Mouse (Mus musculus): ENCODE data around the gene Foxc2. TPM values are rescaled to one million over a fixed set of nuclear protein-coding genes. Genes with fewer than 3 reads are reported as not detected.
A peak's percentile ranks its signal among the peaks of the same experiment; 100 is the strongest.

Foxc2 gene
- polyA plus RNA-seq, 1 experiment from 2014 or later = 0.80 TPM

GRCm38 (mm10) chr8:121124547-121125239 lies 8.7 kb downstream of the Foxc2 start:
- no peak; the same call in 1 of the 2 replicates for ATAC-seq
- Histone ChIP-seq H3K4me3 (replicated peaks) (peak overlapping the region; percentile 41; the same call in 1 of the 2 replicates), H3K9me3 (no peaks in the 10 kb centered on the region), H3K36me3 (no peaks in the 10 kb centered on the region), H3K27me3 (replicated peaks) (peaks cover 97% of the 10 kb centered on the region), H3K27ac (no peak overlapping the region), H3K9ac (no peak overlapping the region), H3K4me2 (replicated peaks) (peak overlapping the region; percentile 93), H3K4me1 (replicated peaks) (peaks cover 27% of the 10 kb centered on the region)
- WGBS = 8% methylated on average over 17 of the region's 17 CpGs

GRCm38 (mm10) chr8:121125311-121125876 lies 9.4 kb downstream of the Foxc2 start:
- Histone ChIP-seq H3K4me2 (replicated peaks) (peak overlapping the region; percentile 93), H3K27me3 (replicated peaks) (peaks cover 97% of the 10 kb centered on the region), H3K9ac (peak overlapping the region; percentile 40; the same call in 1 of the 2 replicates), H3K4me3 (replicated peaks) (peak overlapping the region; percentile 41), H3K9me3 (no peaks in the 10 kb centered on the region), H3K36me3 (no peaks in the 10 kb centered on the region), H3K4me1 (replicated peaks) (peaks cover 27% of the 10 kb centered on the region), H3K27ac (0 out of 2 replicates have a peak overlapping the region, but pooled peaks have one; percentile 27)
- under 1% methylated on average over 36 of the region's 36 CpGs for WGBS
- ATAC-seq = peak; percentile 80

GRCm38 (mm10) chr8:121126191-121126590 lies 10.2 kb downstream of the Foxc2 start:
- peak overlapping the region; percentile 93 for H3K4me2 ChIP-seq (replicated peaks)
- H3K27ac ChIP-seq = 0 out of 2 replicates have a peak overlapping the region, but pooled peaks have one; percentile 27
- no peaks in the 10 kb centered on the region for H3K36me3 ChIP-seq
- H3K9ac ChIP-seq = peak overlapping the region; percentile 20; the same call in 1 of the 2 replicates
- H3K4me1 ChIP-seq (replicated peaks) = peaks cover 27% of the 10 kb centered on the region
- H3K4me3 ChIP-seq (replicated peaks) = peak overlapping the region; percentile 41; the same call in 1 of the 2 replicates
- ATAC-seq = no peak
- peaks cover 94% of the 10 kb centered on the region for H3K27me3 ChIP-seq (replicated peaks)
- H3K9me3 ChIP-seq = no peaks in the 10 kb centered on the region
- WGBS = 9% methylated on average over 6 of the region's 6 CpGs

GRCm38 (mm10) chr8:121126694-121127093 lies 10.7 kb downstream of the Foxc2 start:
- H3K9ac ChIP-seq = no peak overlapping the region; the same call in 1 of the 2 replicates
- 0 out of 2 replicates have a peak overlapping the region, but pooled peaks have one; percentile 41 for H3K4me3 ChIP-seq (replicated peaks)
- H3K4me1 ChIP-seq (replicated peaks) = peaks cover 27% of the 10 kb centered on the region
- 6% methylated on average over 6 of the region's 6 CpGs for WGBS
- ATAC-seq = peak; percentile 30; the same call in 1 of the 2 replicates
- no peaks in the 10 kb centered on the region for H3K9me3 ChIP-seq
- H3K36me3 ChIP-seq = no peaks in the 10 kb centered on the region
- peaks cover 89% of the 10 kb centered on the region for H3K27me3 ChIP-seq (replicated peaks)
- H3K27ac ChIP-seq = peak overlapping the region; percentile 4; the same call in 1 of the 2 replicates
- peak overlapping the region; percentile 93; the same call in 1 of the 2 replicates for H3K4me2 ChIP-seq (replicated peaks)

- no peak overlapping the region; the same call in 1 of the 2 replicates for H3K4me3 ChIP-seq (replicated peaks)
- H3K27ac ChIP-seq = peak overlapping the region; percentile 4; the same call in 1 of the 2 replicates
- ATAC-seq = peak; percentile 29
Observed at GRCm38 (mm10) chr8:121127291-121127701, 11.3 kb downstream of the Foxc2 start.

GRCm38 (mm10) chr8:121127756-121128375 lies 11.9 kb downstream of the Foxc2 start, which contains the start of gene Foxl1:
TSS of gene Foxl1 (plus strand) at chr8:121127940.
- 2% methylated on average over 43 of the region's 43 CpGs for WGBS
- peaks cover 81% of the 10 kb centered on the region for H3K27me3 ChIP-seq (replicated peaks)
- peak within 1 kb of the TSS; percentile 83 for H3K27ac ChIP-seq
- no peaks in the 10 kb centered on the region for H3K9me3 ChIP-seq
- peak within 1 kb of the TSS; percentile 43 for H3K4me3 ChIP-seq (replicated peaks)
- peaks cover 27% of the 10 kb centered on the region for H3K4me1 ChIP-seq (replicated peaks)
- ATAC-seq = peak; percentile 24
- H3K4me2 ChIP-seq (replicated peaks) = peak within 1 kb of the TSS; percentile 62
- H3K36me3 ChIP-seq = no peaks in the 10 kb centered on the region
- H3K9ac ChIP-seq = peak within 1 kb of the TSS; percentile 46

More at GRCm38 (mm10) chr8:121127291-121127701, 11.3 kb downstream of the Foxc2 start:
- WGBS = 7% methylated on average over 11 of the region's 11 CpGs
- peaks cover 27% of the 10 kb centered on the region for H3K4me1 ChIP-seq (replicated peaks)
- H3K36me3 ChIP-seq = no peaks in the 10 kb centered on the region
- H3K4me2 ChIP-seq (replicated peaks) = no peak overlapping the region
- no peak overlapping the region for H3K9ac ChIP-seq
- peaks cover 86% of the 10 kb centered on the region for H3K27me3 ChIP-seq (replicated peaks)
- no peaks in the 10 kb centered on the region for H3K9me3 ChIP-seq

GRCm38 (mm10) chr8:121128531-121129264 lies 12.7 kb downstream of the Foxc2 start:
- Histone ChIP-seq H3K4me3 (replicated peaks) (peak overlapping the region; percentile 43), H3K9ac (peak overlapping the region; percentile 46), H3K36me3 (no peaks in the 10 kb centered on the region), H3K4me2 (replicated peaks) (peak overlapping the region; percentile 62), H3K27me3 (replicated peaks) (peaks cover 72% of the 10 kb centered on the region), H3K27ac (peak overlapping the region; percentile 83), H3K4me1 (replicated peaks) (peaks cover 27% of the 10 kb centered on the region), H3K9me3 (no peaks in the 10 kb centered on the region)
- 4% methylated on average over 55 of the region's 55 CpGs for WGBS
- ATAC-seq = no peak

- H3K4me2 ChIP-seq (replicated peaks) = peak overlapping the region; percentile 62
- H3K36me3 ChIP-seq = no peaks in the 10 kb centered on the region
- ATAC-seq = no peak
- peak overlapping the region; percentile 43 for H3K4me3 ChIP-seq (replicated peaks)
- WGBS = 21% methylated on average over 16 of the region's 16 CpGs
- H3K9me3 ChIP-seq = no peaks in the 10 kb centered on the region
- H3K27ac ChIP-seq = peak overlapping the region; percentile 83; the same call in 1 of the 2 replicates
- peaks cover 27% of the 10 kb centered on the region for H3K4me1 ChIP-seq (replicated peaks)
- peaks cover 67% of the 10 kb centered on the region for H3K27me3 ChIP-seq (replicated peaks)
- H3K9ac ChIP-seq = peak overlapping the region; percentile 46; the same call in 1 of the 2 replicates
Observed at GRCm38 (mm10) chr8:121129265-121129940, 13.4 kb downstream of the Foxc2 start.

GRCm38 (mm10) chr8:121130522-121130921 lies 14.6 kb downstream of the Foxc2 start:
- peak overlapping the region; percentile 62 for H3K4me2 ChIP-seq (replicated peaks)
- no peaks in the 10 kb centered on the region for H3K9me3 ChIP-seq
- no peak for ATAC-seq
- H3K4me3 ChIP-seq (replicated peaks) = peak overlapping the region; percentile 14
- peaks cover 56% of the 10 kb centered on the region for H3K27me3 ChIP-seq (replicated peaks)
- H3K9ac ChIP-seq = no peak overlapping the region
- no peaks in the 10 kb centered on the region for H3K36me3 ChIP-seq
- H3K27ac ChIP-seq = no peak overlapping the region
- 38% methylated on average over 5 of the region's 5 CpGs for WGBS
- H3K4me1 ChIP-seq (replicated peaks) = peaks cover 18% of the 10 kb centered on the region

GRCm38 (mm10) chr8:121132961-121133513 lies 17.1 kb downstream of the Foxc2 start:
- 80% methylated on average over 5 of the region's 5 CpGs for WGBS
- no peak overlapping the region for H3K4me2 ChIP-seq (replicated peaks)
- no peak overlapping the region for H3K9ac ChIP-seq
- no peak for ATAC-seq
- H3K36me3 ChIP-seq = no peaks in the 10 kb centered on the region
- no peak overlapping the region for H3K4me3 ChIP-seq (replicated peaks)
- no peaks in the 10 kb centered on the region for H3K9me3 ChIP-seq
- H3K27me3 ChIP-seq (replicated peaks) = peaks cover 32% of the 10 kb centered on the region
- H3K4me1 ChIP-seq (replicated peaks) = peaks cover 9% of the 10 kb centered on the region
- no peak overlapping the region for H3K27ac ChIP-seq

GRCm38 (mm10) chr8:121134102-121134501 lies 18.1 kb downstream of the Foxc2 start:
- Histone ChIP-seq H3K27me3 (replicated peaks) (peaks cover 22% of the 10 kb centered on the region), H3K27ac (no peak overlapping the region), H3K36me3 (no peaks in the 10 kb centered on the region), H3K9ac (no peak overlapping the region), H3K4me2 (replicated peaks) (no peak overlapping the region), H3K4me1 (replicated peaks) (no peaks in the 10 kb centered on the region), H3K9me3 (no peaks in the 10 kb centered on the region), H3K4me3 (replicated peaks) (no peak overlapping the region)
- ATAC-seq = no peak
- WGBS = 91% methylated on average over 10 of the region's 10 CpGs

Data from intestine, embryonic 15.5 days (tissue).